Mouse (Mus musculus): ENCODE data around the gene Ranbp6. TPM values are rescaled to one million over a fixed set of nuclear protein-coding genes. Genes with fewer than 3 reads are reported as not detected.

Ranbp6 gene
- total RNA-seq, 1 experiment from 2014 or later = 26.2 TPM

DNA sequence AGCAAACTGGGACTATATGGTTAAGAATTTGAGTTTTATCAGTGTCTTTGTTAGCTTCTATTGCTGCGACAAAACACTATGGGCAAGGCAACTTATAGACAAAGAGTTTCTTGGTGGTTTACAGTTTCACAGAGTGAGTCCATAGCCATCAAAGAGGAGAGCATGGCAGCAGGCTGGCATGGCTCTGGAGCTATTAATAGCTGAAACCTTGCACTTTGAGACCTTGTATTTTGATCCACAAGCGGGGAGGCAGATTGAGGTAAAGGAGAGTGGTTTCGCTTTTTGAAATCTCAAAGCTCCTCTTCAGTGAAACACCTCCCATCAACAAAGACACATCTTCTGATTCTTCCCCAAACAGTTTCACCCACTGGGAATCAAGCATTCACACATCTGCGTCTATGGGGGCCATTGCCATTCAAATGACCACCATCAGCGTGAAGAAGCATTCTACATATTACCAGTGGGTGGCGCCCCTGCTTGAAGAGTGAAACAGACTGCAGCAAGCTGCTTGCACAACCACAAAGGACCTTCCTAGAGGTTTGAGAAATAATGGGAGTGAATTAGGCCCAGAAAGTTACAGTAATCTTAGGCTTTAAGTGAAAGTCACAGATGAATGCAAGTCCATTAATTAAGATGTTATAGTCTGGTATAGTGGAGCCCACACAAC is 11.4 kb upstream of the Ranbp6 start:
- ATAC-seq (replicated peaks in 1 of 2; ENCODE audit: insufficient read depth in 1 of 2, low FRiP score in 2 of 2, low TSS enrichment in 1 of 2, low read depth in 1 of 2, poor library complexity in 2 of 2, severe bottlenecking in 2 of 2) = peak; percentile 30 to 74; a peak in 1 of 4 replicates

DNA sequence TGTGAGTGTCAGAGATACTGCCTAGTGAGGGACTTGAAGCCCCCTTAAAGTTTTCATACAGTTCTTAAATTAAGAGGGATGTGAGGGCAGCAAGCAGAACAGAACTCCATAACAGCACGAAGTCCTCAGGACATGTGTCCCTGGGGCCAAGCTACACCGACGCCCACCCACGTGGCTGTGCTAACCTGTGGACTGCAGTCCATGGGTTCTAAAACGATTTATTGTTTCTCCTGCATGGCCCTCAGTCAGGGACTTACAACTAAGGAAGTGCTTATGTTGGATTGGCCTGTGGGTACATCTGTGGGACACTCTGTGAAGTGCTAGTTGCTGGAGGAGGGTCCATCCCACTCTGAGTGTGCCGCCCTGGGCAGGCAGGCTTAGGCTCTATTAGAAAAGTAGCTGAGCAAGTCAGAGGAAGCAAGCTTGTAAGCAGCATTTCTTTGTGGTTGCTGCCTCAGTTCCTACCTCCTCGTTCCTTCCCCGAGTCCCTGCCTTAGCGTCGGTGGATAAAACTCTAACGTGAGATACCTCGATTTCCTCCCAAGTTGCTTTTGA is 10.8 kb upstream of the Ranbp6 start:
- ATAC-seq (replicated peaks in 1 of 2; ENCODE audit: insufficient read depth in 1 of 2, low FRiP score in 2 of 2, low TSS enrichment in 1 of 2, low read depth in 1 of 2, poor library complexity in 2 of 2, severe bottlenecking in 2 of 2) = no peak

DNA sequence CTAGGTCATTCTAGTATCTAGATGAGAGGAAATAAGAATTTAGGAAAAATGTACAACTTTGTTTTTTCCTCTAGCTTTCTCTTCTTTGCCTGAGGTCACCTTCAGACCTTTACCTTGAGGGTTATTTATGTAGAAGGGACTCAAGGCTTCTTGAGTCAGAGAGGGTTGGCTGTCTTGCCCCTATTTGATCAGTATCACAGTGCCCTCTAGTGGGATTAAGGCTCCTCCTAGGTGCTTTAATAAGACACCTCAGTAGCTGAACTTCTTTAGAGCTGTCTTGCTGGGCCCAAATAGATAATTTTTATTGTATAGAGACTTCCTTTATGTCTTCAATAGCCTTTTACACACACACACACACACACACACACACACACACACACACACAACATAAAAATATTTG is 8.2 kb upstream of the Ranbp6 start:
- ATAC-seq (replicated peaks in 1 of 2; ENCODE audit: insufficient read depth in 1 of 2, low FRiP score in 2 of 2, low TSS enrichment in 1 of 2, low read depth in 1 of 2, poor library complexity in 2 of 2, severe bottlenecking in 2 of 2) = peak; percentile 53 to 66; a peak in 3 of 4 replicates

DNA sequence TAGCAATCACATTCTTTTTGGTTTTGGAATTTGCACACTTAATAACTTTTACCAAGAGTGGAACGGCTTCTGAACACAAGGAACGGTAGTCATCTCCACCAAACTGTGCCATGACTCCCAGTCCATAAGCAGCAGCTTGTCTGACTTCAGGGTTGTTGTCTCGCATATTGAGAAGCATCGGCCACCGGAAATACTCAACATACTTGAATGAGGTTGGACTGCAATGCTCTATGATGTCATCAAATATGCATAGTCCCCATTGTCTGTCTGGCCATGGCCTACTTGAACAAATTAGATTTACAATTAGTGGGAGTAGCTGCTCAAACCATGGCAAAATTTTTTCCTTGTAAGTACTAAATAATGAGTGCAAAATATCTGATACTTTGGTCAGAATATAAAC is 2.8 kb downstream of the Ranbp6 start:
- no peak for ATAC-seq (replicated peaks in 1 of 2; ENCODE audit: insufficient read depth in 1 of 2, low FRiP score in 2 of 2, low TSS enrichment in 1 of 2, low read depth in 1 of 2, poor library complexity in 2 of 2, severe bottlenecking in 2 of 2)

DNA sequence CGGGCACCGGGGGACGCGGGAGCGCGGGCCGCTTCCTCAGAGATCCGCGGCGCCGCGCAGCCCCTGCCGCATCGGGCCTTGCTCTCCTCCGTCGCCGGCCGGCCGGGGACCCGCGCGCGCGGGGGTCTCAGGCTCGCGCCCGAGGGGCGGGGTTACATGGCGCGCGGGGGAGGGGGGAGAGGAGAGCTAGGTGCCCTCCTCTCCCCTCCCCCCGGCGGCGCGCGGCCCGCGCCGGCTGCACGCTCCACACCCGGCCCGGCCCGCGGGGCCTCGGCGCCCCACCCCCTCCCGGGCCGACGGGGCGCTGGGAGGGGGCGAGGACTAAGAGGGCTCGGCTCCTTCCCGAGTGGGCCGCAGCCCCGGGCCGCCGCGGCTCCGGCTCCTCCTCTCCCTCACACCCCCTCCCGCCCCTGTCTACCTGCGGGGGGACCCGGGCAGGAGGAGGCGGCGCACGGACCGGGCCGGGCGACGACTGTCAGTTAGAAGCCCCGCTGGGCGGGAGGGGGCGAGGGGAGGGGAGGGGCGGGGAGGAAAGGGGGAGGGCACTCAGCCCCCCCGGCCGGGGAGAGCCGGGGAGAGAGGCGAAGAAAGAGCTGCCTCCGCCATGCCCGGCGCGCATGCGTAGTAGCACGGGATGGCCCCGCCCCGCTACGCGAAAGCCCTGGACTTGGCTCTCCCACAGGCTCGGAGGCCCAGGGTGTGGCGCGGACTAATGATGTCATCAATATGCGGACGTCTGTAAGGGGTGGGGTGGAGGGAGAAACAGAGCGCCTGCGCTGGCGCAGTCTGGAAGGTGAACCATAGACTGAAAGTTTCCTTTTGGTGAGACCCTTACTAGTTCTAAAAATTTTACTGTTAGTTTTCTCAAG is 6.6 kb downstream of the Ranbp6 start, which contains the start of gene 9930021J03Rik:
9930021J03Rik (minus strand) TSS at position 73 of the 869 bp plus-strand sequence.
- peak; percentile 91 to 94 for ATAC-seq (replicated peaks in 1 of 2; ENCODE audit: insufficient read depth in 1 of 2, low FRiP score in 2 of 2, low TSS enrichment in 1 of 2, low read depth in 1 of 2, poor library complexity in 2 of 2, severe bottlenecking in 2 of 2)

DNA sequence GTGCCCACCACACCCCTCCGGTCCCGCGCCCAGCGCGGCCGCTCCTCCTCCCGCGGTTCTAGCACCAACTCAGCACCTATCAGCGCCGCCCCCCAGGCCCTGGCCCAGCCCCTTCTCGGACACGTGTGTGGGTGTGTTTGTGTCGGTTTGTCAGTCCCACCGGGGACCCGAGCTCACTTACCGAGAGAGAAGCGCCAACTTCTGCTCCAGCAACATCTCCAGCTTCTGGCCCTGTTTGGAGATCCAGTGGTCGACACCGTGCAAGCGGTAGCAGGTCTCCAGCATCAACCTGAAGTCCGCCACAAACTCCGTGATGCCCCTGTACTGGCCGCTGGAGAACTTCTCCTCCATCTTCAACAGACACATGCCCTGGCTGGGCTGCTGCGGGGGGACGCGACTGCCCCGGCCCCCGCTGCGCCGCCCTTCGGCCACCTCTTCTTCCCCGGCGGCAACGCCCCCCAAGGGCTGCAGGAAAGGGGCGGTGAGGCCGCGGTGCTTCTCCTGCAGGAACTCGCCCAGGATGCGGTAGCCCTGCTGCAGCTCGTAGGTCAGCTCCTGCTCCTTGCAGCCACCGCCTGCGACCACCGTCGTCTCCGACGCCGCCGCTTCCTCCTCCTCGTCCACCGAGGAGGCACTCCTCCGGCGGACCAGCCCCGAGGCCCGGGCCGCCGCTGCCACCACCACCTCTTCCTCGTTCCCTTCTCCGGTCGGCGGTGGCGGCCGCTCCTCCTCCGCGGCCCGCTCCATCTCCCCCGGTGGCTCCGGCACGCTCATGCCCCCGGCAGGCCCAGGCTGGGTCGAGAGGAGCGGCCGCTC is 7.5 kb downstream of the Ranbp6 start:
- ATAC-seq (replicated peaks in 1 of 2; ENCODE audit: insufficient read depth in 1 of 2, low FRiP score in 2 of 2, low TSS enrichment in 1 of 2, low read depth in 1 of 2, poor library complexity in 2 of 2, severe bottlenecking in 2 of 2) = peak; percentile 84 to 88

DNA sequence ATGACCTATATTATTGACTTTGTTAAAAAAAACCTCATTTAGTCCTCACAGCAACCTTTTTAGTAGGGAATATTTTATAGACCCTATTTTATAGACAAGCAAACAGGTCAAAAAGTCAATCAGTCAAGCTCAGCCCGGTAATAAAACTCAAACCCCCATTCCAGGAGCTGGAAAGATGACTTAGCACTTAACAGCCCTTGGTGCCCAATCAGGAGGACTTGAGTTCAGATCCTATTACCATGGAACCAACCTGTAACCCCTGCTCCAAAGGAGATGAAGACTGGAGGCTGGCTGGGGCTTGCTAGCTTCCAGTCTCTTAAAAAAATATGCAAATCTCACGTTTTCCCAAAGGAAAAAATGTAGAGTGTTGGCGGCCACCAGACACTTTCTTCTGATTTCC is 8.8 kb downstream of the Ranbp6 start:
- ATAC-seq (replicated peaks in 1 of 2; ENCODE audit: insufficient read depth in 1 of 2, low FRiP score in 2 of 2, low TSS enrichment in 1 of 2, low read depth in 1 of 2, poor library complexity in 2 of 2, severe bottlenecking in 2 of 2) = no peak

DNA sequence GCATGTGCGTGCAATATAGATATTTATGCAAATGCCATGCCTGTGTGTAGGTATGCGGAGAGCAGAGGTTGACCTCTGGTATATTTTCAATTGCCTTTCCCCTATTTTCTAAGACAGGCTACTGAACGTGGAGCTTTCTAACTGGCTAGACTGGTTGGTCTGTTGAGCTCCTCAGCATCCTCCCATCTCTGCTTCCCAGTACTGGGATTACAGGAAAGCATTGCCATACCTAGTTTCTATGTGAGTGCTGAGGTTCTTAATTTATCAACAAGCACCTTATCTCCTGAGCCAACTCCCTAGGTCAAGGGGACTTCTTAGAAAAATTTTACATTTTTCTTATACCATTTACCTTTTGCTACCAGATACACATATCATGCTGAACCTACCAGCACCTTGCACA is 15.4 kb downstream of the Ranbp6 start:
- ATAC-seq (replicated peaks in 1 of 2; ENCODE audit: insufficient read depth in 1 of 2, low FRiP score in 2 of 2, low TSS enrichment in 1 of 2, low read depth in 1 of 2, poor library complexity in 2 of 2, severe bottlenecking in 2 of 2) = no peak

DNA sequence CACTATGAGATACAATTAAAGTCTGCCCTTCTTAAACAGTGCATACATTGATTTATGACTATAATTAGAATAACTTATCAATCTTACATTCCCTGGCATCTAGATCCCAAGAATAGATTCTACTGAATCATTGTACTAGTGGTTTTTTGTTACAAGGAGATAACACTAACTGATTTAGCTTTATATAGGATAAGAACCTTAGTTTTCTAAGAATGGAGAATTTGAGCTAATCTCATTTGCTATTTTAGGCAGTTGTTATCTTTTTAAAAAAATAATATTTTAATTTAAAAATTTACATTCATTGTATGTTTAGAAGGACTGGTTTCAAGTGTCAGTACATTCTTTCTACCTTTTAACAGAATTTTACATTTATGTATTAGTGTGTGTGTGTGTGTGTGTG is 24.8 kb downstream of the Ranbp6 start:
- ATAC-seq (replicated peaks in 1 of 2; ENCODE audit: insufficient read depth in 1 of 2, low FRiP score in 2 of 2, low TSS enrichment in 1 of 2, low read depth in 1 of 2, poor library complexity in 2 of 2, severe bottlenecking in 2 of 2) = no peak

DNA sequence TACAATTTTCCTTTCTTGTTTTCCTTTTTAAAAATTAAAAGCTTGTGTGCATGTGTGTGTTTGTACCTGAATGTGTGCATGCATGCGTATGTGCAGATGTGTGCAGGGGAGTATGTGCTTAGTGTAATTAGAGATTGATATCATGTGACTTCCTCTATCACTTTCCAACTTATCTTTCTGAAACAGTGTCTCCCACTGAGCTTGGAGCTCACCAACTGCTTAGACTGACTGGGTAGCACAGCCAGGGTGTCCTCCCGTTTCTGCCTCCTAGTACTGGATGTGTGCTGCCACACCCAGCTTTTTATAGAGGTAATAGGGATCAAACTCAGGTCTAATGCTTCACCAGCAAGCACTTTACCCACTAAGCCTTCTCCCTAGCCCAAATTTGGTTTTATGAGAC is 29.9 kb downstream of the Ranbp6 start:
- ATAC-seq (replicated peaks in 1 of 2; ENCODE audit: insufficient read depth in 1 of 2, low FRiP score in 2 of 2, low TSS enrichment in 1 of 2, low read depth in 1 of 2, poor library complexity in 2 of 2, severe bottlenecking in 2 of 2) = no peak

Other genes with a start within 250 kb of the Ranbp6 start
- 36.8 and 39.3 TPM in 2 replicates for gene Ermp1, start 164.6 kb downstream of the Ranbp6 start, total RNA-seq (2017)
- not detected in 2 replicates for gene Mlana, start 115.2 kb downstream of the Ranbp6 start, total RNA-seq (2017)
- gene 9930021J03Rik, start 7.0 kb downstream of the Ranbp6 start, total RNA-seq (2017) = 20.5 and 27.4 TPM in 2 replicates
- gene Il33, start 112.1 kb upstream of the Ranbp6 start, total RNA-seq (2017) = not detected in 2 replicates
- gene Trpd52l3, start 190.8 kb upstream of the Ranbp6 start, total RNA-seq (2017) = not detected in 2 replicates
- 118 and 156 TPM in 2 replicates for gene Uhrf2, start 217.5 kb upstream of the Ranbp6 start, total RNA-seq (2017)